Mouse (Mus musculus): ENCODE measurements around the gene Anln. TPM values are rescaled to one million over a fixed set of nuclear protein-coding genes. Genes with fewer than 3 reads are reported as not detected.

Anln gene
- polyA plus RNA-seq, 2 experiments: 35.4 to 40.4 TPM

- ATAC-seq (ENCODE audit: low FRiP score, low read depth): no peak
- no peaks in the 10 kb centered on the region for H3K4me1 ChIP-seq (ENCODE audit: control insufficient read depth, insufficient read depth, low read length)
- H3K9ac ChIP-seq (ENCODE audit: low read depth, low read length, severe bottlenecking): no peak overlapping the region
- no peak overlapping the region for H3K4me3 ChIP-seq (replicated peaks; ENCODE audit: low read length)
- no peak for DNase-seq (ENCODE audit: low spot score)
- 48% methylated on average over 1 of the region's 1 CpGs for WGBS
- no peak overlapping the region for H3K27ac ChIP-seq (replicated peaks; ENCODE audit: low read depth, low read length)
- H3K27me3 ChIP-seq (ENCODE audit: control insufficient read depth, insufficient read depth, low read length): no peaks in the 10 kb centered on the region
- H3K4me2 ChIP-seq (replicated peaks; ENCODE audit: low read depth, low read length, severe bottlenecking): no peak overlapping the region
- H3K9me3 ChIP-seq (ENCODE audit: control insufficient read depth, low read length): no peaks in the 10 kb centered on the region
- H3K36me3 ChIP-seq (ENCODE audit: control insufficient read depth, insufficient read depth, low read length): no peaks in the 10 kb centered on the region; the same call in 1 of the 2 replicates
- no peak for TF ChIP-seq POLR2A (IDR thresholded peaks at IDR 0.05; ENCODE audit: borderline replicate concordance, extremely low read depth, insufficient read depth, insufficient read length)
These were observed 33.6 kb upstream of the Anln start for GRCm38 (mm10) chr9:22422559-22422958.

DNA sequence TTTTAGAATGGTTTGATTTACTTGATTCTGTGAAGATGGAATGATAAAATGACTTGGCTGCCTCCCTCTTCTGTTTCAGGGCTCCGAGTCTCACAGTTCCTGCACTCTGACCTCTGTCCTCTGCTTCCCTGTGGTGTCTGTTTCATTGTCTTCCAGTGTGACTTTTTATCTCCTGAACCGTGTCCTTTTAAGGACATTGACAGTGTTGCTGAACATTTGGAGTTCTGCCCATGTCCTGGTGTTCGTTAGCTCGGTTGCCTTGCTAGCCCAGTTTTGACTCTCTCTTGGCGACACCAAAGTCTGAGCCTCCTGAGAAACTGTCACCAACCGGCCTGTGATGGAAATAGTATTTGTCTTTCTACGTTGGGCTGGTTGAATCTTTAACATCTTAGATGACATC, 31.5 kb upstream of the Anln start:
- no peaks in the 10 kb centered on the region for H3K4me1 ChIP-seq (ENCODE audit: control insufficient read depth, insufficient read depth, low read length)
- H3K9me3 ChIP-seq (ENCODE audit: control insufficient read depth, low read length): no peaks in the 10 kb centered on the region
- no peak for TF ChIP-seq POLR2A (IDR thresholded peaks at IDR 0.05; ENCODE audit: borderline replicate concordance, extremely low read depth, insufficient read depth, insufficient read length)
- no peaks in the 10 kb centered on the region for H3K27me3 ChIP-seq (ENCODE audit: control insufficient read depth, insufficient read depth, low read length)
- no peak overlapping the region for H3K9ac ChIP-seq (ENCODE audit: low read depth, low read length, severe bottlenecking)
- H3K4me2 ChIP-seq (replicated peaks; ENCODE audit: low read depth, low read length, severe bottlenecking): no peak overlapping the region
- no peak overlapping the region for H3K4me3 ChIP-seq (replicated peaks; ENCODE audit: low read length)
- ATAC-seq (ENCODE audit: low FRiP score, low read depth) (no peak), DNase-seq (ENCODE audit: low spot score) (no peak)
- WGBS: 56% methylated on average over 7 of the region's 7 CpGs
- no peaks in the 10 kb centered on the region; the same call in 1 of the 2 replicates for H3K36me3 ChIP-seq (ENCODE audit: control insufficient read depth, insufficient read depth, low read length)
- H3K27ac ChIP-seq (replicated peaks; ENCODE audit: low read depth, low read length): no peak overlapping the region

GRCm38 (mm10) chr9:22419877-22420276, 30.9 kb upstream of the Anln start:
- Histone ChIP-seq H3K4me1 (ENCODE audit: control insufficient read depth, insufficient read depth, low read length) (no peaks in the 10 kb centered on the region), H3K9me3 (ENCODE audit: control insufficient read depth, low read length) (no peaks in the 10 kb centered on the region), H3K27me3 (ENCODE audit: control insufficient read depth, insufficient read depth, low read length) (no peaks in the 10 kb centered on the region), H3K9ac (ENCODE audit: low read depth, low read length, severe bottlenecking) (no peak overlapping the region), H3K27ac (replicated peaks; ENCODE audit: low read depth, low read length) (no peak overlapping the region), H3K4me3 (replicated peaks; ENCODE audit: low read length) (no peak overlapping the region), H3K36me3 (ENCODE audit: control insufficient read depth, insufficient read depth, low read length) (no peaks in the 10 kb centered on the region; the same call in 1 of the 2 replicates), H3K4me2 (replicated peaks; ENCODE audit: low read depth, low read length, severe bottlenecking) (no peak overlapping the region)
- ATAC-seq (ENCODE audit: low FRiP score, low read depth) (no peak), DNase-seq (ENCODE audit: low spot score) (no peak)
- no peak for TF ChIP-seq POLR2A (IDR thresholded peaks at IDR 0.05; ENCODE audit: borderline replicate concordance, extremely low read depth, insufficient read depth, insufficient read length)
- WGBS: 85% methylated on average over 3 of the region's 3 CpGs

GRCm38 (mm10) chr9:22417547-22417946, 28.6 kb upstream of the Anln start:
- Histone ChIP-seq H3K4me1 (ENCODE audit: control insufficient read depth, insufficient read depth, low read length) (no peaks in the 10 kb centered on the region), H3K9ac (ENCODE audit: low read depth, low read length, severe bottlenecking) (no peak overlapping the region), H3K4me2 (replicated peaks; ENCODE audit: low read depth, low read length, severe bottlenecking) (no peak overlapping the region), H3K9me3 (ENCODE audit: control insufficient read depth, low read length) (no peaks in the 10 kb centered on the region), H3K27me3 (ENCODE audit: control insufficient read depth, insufficient read depth, low read length) (no peaks in the 10 kb centered on the region), H3K36me3 (ENCODE audit: control insufficient read depth, insufficient read depth, low read length) (no peaks in the 10 kb centered on the region), H3K4me3 (replicated peaks; ENCODE audit: low read length) (no peak overlapping the region), H3K27ac (replicated peaks; ENCODE audit: low read depth, low read length) (no peak overlapping the region)
- 47% methylated on average over 6 of the region's 6 CpGs for WGBS
- no peak for TF ChIP-seq POLR2A (IDR thresholded peaks at IDR 0.05; ENCODE audit: borderline replicate concordance, extremely low read depth, insufficient read depth, insufficient read length)
- no peak for ATAC-seq (ENCODE audit: low FRiP score, low read depth)
- DNase-seq (ENCODE audit: low spot score): no peak

DNA sequence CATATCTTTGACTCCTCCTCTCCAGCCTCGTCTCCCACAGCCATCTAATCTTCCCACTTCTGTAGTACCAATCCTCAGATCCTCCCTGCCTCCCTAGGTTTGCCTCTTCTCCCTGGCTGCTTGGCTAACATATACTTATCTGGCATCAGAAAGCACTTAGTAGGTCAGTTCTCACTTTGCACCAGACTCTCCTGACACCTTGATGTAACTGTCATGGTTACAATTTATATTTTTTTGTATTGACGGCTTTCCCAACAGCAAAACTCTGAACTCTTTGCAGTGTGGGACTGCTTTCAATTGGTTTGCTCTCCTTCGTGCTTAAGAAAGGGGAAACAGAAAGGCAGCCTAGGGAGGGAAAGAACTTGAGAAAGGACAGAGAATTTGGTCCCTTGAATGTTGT, 27.2 kb upstream of the Anln start:
- Histone ChIP-seq H3K9ac (ENCODE audit: low read depth, low read length, severe bottlenecking) (no peak overlapping the region), H3K27me3 (ENCODE audit: control insufficient read depth, insufficient read depth, low read length) (no peaks in the 10 kb centered on the region), H3K36me3 (ENCODE audit: control insufficient read depth, insufficient read depth, low read length) (no peaks in the 10 kb centered on the region), H3K9me3 (ENCODE audit: control insufficient read depth, low read length) (no peaks in the 10 kb centered on the region), H3K27ac (replicated peaks; ENCODE audit: low read depth, low read length) (no peak overlapping the region), H3K4me1 (ENCODE audit: control insufficient read depth, insufficient read depth, low read length) (no peaks in the 10 kb centered on the region), H3K4me3 (replicated peaks; ENCODE audit: low read length) (no peak overlapping the region), H3K4me2 (replicated peaks; ENCODE audit: low read depth, low read length, severe bottlenecking) (no peak overlapping the region)
- TF ChIP-seq POLR2A (IDR thresholded peaks at IDR 0.05; ENCODE audit: borderline replicate concordance, extremely low read depth, insufficient read depth, insufficient read length): no peak
- DNase-seq (ENCODE audit: low spot score) (no peak), ATAC-seq (ENCODE audit: low FRiP score, low read depth) (no peak)
- WGBS: 72% methylated on average over 3 of the region's 3 CpGs

Data from limb, embryonic 14.5 days (tissue).